Mouse (Mus musculus): ENCODE data around the gene Wdr76. TPM values are rescaled to one million over a fixed set of nuclear protein-coding genes. Genes with fewer than 3 reads are reported as not detected.
"Not testable (repeated sequence)": the region's sequence is repeated elsewhere in the genome, so short reads cannot be mapped to it uniquely, and the experiment has no call there.

Gene Wdr76
- polyA plus RNA-seq, 1 experiment from 2014 or later, result 2.6 TPM

DNA sequence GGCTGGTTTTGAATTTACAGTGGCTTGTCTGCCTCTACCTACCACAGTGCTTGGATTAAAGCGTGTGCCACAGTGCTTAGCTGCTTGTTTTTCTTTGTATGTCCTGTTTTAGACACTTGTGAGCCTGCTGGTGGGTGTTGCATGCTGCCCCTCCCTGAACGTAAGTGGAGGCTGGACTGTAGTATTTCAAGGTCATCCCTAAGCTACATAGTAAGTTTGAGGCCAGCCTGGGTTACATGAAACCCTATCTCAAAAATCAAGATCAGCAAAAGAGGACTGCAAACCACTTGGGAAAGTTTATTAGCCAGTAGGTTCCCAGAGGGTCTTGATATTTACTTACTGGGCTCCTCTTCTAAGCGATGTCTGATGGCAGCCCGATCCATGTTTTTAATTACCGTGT, 11.6 kb downstream of the Wdr76 start:
- WGBS, result 92% methylated on average over 5 of the region's 5 CpGs
- H3K36me3 ChIP-seq (ENCODE audit: insufficient read depth, low read length), result no peaks in the 10 kb centered on the region
- H3K27me3 ChIP-seq (replicated peaks; ENCODE audit: insufficient read depth, low read length), result no peaks in the 10 kb centered on the region
- ATAC-seq, result no peak
- H3K4me3 ChIP-seq (ENCODE audit: low read depth, low read length), result no peak overlapping the region
- no peak overlapping the region for H3K27ac ChIP-seq (ENCODE audit: low read length)
- TF ChIP-seq EP300 (IDR thresholded peaks at IDR 0.05) (no peak), CTCF (IDR thresholded peaks at IDR 0.05) (no peak)
- no peaks in the 10 kb centered on the region for H3K9me3 ChIP-seq (ENCODE audit: low read length)
- no peak overlapping the region for H3K9ac ChIP-seq (replicated peaks; ENCODE audit: low read depth)
- H3K4me1 ChIP-seq (ENCODE audit: insufficient read depth, low read depth, low read length), result no peaks in the 10 kb centered on the region
- H3K4me2 ChIP-seq (replicated peaks; ENCODE audit: low read depth, low read length), result no peak overlapping the region
- DNase-seq (ENCODE audit: low spot score), result no peak

DNA sequence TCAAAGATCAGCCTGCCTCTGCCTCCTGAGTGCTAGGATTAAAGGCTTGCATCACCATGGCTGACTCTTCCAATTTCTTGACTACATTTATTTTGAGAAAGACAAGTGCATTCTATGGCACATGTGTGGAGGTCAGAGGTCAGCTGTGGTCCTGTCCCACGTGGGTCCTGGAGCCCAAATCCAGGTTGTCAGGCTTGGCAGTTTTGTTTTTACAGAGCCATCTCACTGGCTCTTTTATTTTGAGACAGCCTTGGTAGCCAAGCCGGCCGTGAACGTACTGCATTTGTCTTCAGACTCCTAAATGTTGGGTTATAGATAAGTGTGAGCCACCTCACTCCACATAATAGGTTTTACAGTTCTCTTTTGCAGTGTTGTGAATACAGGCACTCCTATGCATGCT, 12.2 kb downstream of the Wdr76 start:
- not testable (repeated sequence) for ATAC-seq; H3K4me1 ChIP-seq (ENCODE audit: insufficient read depth, low read depth, low read length); H3K27me3 ChIP-seq (replicated peaks; ENCODE audit: insufficient read depth, low read length); H3K36me3 ChIP-seq (ENCODE audit: insufficient read depth, low read length); H3K4me3 ChIP-seq (ENCODE audit: low read depth, low read length); DNase-seq (ENCODE audit: low spot score); H3K27ac ChIP-seq (ENCODE audit: low read length); H3K9me3 ChIP-seq (ENCODE audit: low read length); H3K9ac ChIP-seq (replicated peaks; ENCODE audit: low read depth); H3K4me2 ChIP-seq (replicated peaks; ENCODE audit: low read depth, low read length)
- WGBS, result 92% methylated on average over 4 of the region's 4 CpGs

- no peak overlapping the region for H3K27ac ChIP-seq (ENCODE audit: low read length)
- H3K4me3 ChIP-seq (ENCODE audit: low read depth, low read length), result no peak overlapping the region
- 79% methylated on average over 2 of the region's 2 CpGs for WGBS
- no peak for TF ChIP-seq EP300 (IDR thresholded peaks at IDR 0.05)
- TF ChIP-seq CTCF (IDR thresholded peaks at IDR 0.05), result no peak
- H3K9me3 ChIP-seq (ENCODE audit: low read length), result no peaks in the 10 kb centered on the region
- DNase-seq (ENCODE audit: low spot score), result no peak
- no peaks in the 10 kb centered on the region for H3K4me1 ChIP-seq (ENCODE audit: insufficient read depth, low read depth, low read length)
- no peak for ATAC-seq
- no peaks in the 10 kb centered on the region for H3K27me3 ChIP-seq (replicated peaks; ENCODE audit: insufficient read depth, low read length)
- H3K36me3 ChIP-seq (ENCODE audit: insufficient read depth, low read length), result no peaks in the 10 kb centered on the region
- H3K9ac ChIP-seq (replicated peaks; ENCODE audit: low read depth), result no peak overlapping the region
- H3K4me2 ChIP-seq (replicated peaks; ENCODE audit: low read depth, low read length), result no peak overlapping the region
Observed at GRCm38 (mm10) chr2:121522006-121522405, 15.5 kb downstream of the Wdr76 start.

DNA sequence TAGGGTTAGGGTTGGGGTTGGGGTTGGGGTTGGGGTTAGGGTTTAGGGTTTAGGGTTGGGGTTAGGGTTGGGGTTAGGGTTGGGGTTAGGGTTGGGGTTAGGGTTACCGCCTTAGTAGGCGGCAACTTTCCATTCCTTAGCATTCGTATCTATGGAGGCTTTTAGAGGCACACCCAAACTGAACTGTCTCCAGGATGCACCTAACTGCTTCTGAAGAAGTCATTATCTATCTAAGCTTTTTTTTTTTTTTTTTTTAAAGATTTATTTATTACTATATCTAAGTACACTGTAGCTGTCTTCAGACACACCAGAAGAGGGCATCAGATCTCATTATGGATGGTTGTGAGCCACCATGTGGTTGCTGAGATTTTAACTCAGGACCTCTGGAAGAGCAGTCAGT, 16.3 kb downstream of the Wdr76 start:
- H3K27me3 ChIP-seq (replicated peaks; ENCODE audit: insufficient read depth, low read length); H3K36me3 ChIP-seq (ENCODE audit: insufficient read depth, low read length); H3K4me1 ChIP-seq (ENCODE audit: insufficient read depth, low read depth, low read length); H3K9ac ChIP-seq (replicated peaks; ENCODE audit: low read depth); H3K4me2 ChIP-seq (replicated peaks; ENCODE audit: low read depth, low read length); ATAC-seq; H3K4me3 ChIP-seq (ENCODE audit: low read depth, low read length); H3K9me3 ChIP-seq (ENCODE audit: low read length); H3K27ac ChIP-seq (ENCODE audit: low read length); DNase-seq (ENCODE audit: low spot score): not testable (repeated sequence)
- 92% methylated on average over 3 of the region's 3 CpGs for WGBS

- no peak for TF ChIP-seq CTCF (IDR thresholded peaks at IDR 0.05)
- no peak for TF ChIP-seq EP300 (IDR thresholded peaks at IDR 0.05)
- Histone ChIP-seq H3K4me2 (replicated peaks; ENCODE audit: low read depth, low read length) (no peak overlapping the region), H3K36me3 (ENCODE audit: insufficient read depth, low read length) (no peaks in the 10 kb centered on the region), H3K9me3 (ENCODE audit: low read length) (no peaks in the 10 kb centered on the region), H3K4me3 (ENCODE audit: low read depth, low read length) (no peak overlapping the region), H3K27ac (ENCODE audit: low read length) (no peak overlapping the region), H3K27me3 (replicated peaks; ENCODE audit: insufficient read depth, low read length) (no peaks in the 10 kb centered on the region), H3K9ac (replicated peaks; ENCODE audit: low read depth) (no peak overlapping the region), H3K4me1 (ENCODE audit: insufficient read depth, low read depth, low read length) (no peaks in the 10 kb centered on the region)
- ATAC-seq (no peak), DNase-seq (ENCODE audit: low spot score) (no peak)
- 82% methylated on average over 2 of the region's 2 CpGs for WGBS
Observed at GRCm38 (mm10) chr2:121525056-121525455, 18.5 kb downstream of the Wdr76 start.

GRCm38 (mm10) chr2:121544829-121545228, 38.3 kb downstream of the Wdr76 start:
- H3K9me3 ChIP-seq (ENCODE audit: low read length), result no peaks in the 10 kb centered on the region
- no peaks in the 10 kb centered on the region for H3K27me3 ChIP-seq (replicated peaks; ENCODE audit: insufficient read depth, low read length)
- no peak overlapping the region for H3K4me2 ChIP-seq (replicated peaks; ENCODE audit: low read depth, low read length)
- no peak overlapping the region for H3K9ac ChIP-seq (replicated peaks; ENCODE audit: low read depth)
- ATAC-seq (no peak), DNase-seq (ENCODE audit: low spot score) (no peak)
- WGBS, result 89% methylated on average over 3 of the region's 3 CpGs
- H3K27ac ChIP-seq (ENCODE audit: low read length), result no peak overlapping the region
- H3K4me3 ChIP-seq (ENCODE audit: low read depth, low read length), result no peak overlapping the region
- H3K4me1 ChIP-seq (ENCODE audit: insufficient read depth, low read depth, low read length), result no peaks in the 10 kb centered on the region
- no peaks in the 10 kb centered on the region for H3K36me3 ChIP-seq (ENCODE audit: insufficient read depth, low read length)
- TF ChIP-seq CTCF (IDR thresholded peaks at IDR 0.05) (peak; percentile 37), EP300 (IDR thresholded peaks at IDR 0.05) (no peak)

DNA sequence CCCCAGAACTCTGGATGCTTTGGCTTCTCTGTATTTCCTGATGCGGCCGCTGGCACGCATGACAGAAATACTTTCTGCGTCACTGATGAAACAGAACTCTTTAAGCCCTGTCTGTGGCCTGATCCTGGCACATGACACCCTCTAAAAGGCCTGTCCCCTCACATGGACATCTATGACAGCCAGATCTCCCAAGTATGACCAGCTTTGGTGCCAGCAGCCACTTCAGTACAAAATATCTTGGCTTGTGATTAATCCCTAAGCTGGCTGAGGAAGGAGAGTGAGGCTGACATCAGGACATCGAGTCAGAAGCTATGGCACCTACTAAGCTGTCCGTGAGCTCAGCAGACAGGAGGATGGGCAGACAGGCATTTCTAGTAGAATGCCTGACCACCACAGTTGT, 43.1 kb downstream of the Wdr76 start:
- ATAC-seq (no peak), DNase-seq (ENCODE audit: low spot score) (no peak)
- H3K9me3 ChIP-seq (ENCODE audit: low read length), result no peaks in the 10 kb centered on the region
- 89% methylated on average over 6 of the region's 6 CpGs for WGBS
- H3K4me2 ChIP-seq (replicated peaks; ENCODE audit: low read depth, low read length), result no peak overlapping the region
- H3K9ac ChIP-seq (replicated peaks; ENCODE audit: low read depth), result no peak overlapping the region
- H3K27me3 ChIP-seq (replicated peaks; ENCODE audit: insufficient read depth, low read length), result no peaks in the 10 kb centered on the region
- no peak overlapping the region for H3K27ac ChIP-seq (ENCODE audit: low read length)
- H3K4me1 ChIP-seq (ENCODE audit: insufficient read depth, low read depth, low read length), result no peaks in the 10 kb centered on the region
- TF ChIP-seq EP300 (IDR thresholded peaks at IDR 0.05) (no peak), CTCF (IDR thresholded peaks at IDR 0.05) (no peak)
- no peak overlapping the region for H3K4me3 ChIP-seq (ENCODE audit: low read depth, low read length)
- no peaks in the 10 kb centered on the region for H3K36me3 ChIP-seq (ENCODE audit: insufficient read depth, low read length)

Data from lung, postnatal 0 days (tissue).